Mouse (Mus musculus) spleen, adult 2 months (tissue): Measurements from ENCODE around the gene Nudt6. TPM values are rescaled to one million over a fixed set of nuclear protein-coding genes. Genes with fewer than 3 reads are reported as not detected.

Experiments
- DNase-seq, 2 experiments: peaks; one replicate each; pipeline versions ENCODE4 v3.0.0 to v3.0.0-alpha.2; 2012 to 2021; ENCODE audit warnings: low spot score in 2 of 2, low read depth in 1 of 2
- H3K27ac ChIP-seq: fragments of 200-500 bp; 2 replicates; pipeline ENCODE4 v1.5.1; 2012; ENCODE audit warnings: low read length, inconsistent platforms; ENCODE audit not compliant: insufficient read depth
- H3K27me3 ChIP-seq: fragments of 200-500 bp; 2 replicates; pipeline ENCODE4 v1.6.1; 2012; ENCODE audit warnings: mild to moderate bottlenecking, moderate library complexity, low read length, inconsistent platforms; ENCODE audit not compliant: control insufficient read depth, insufficient read depth
- H3K36me3 ChIP-seq: fragments of 200-500 bp; 2 replicates; pipeline ENCODE4 v1.6.1; 2012; ENCODE audit warnings: mild to moderate bottlenecking, low read length, inconsistent platforms; ENCODE audit not compliant: control insufficient read depth, insufficient read depth
- H3K4me1 ChIP-seq: fragments of 200-500 bp; 2 replicates; pipeline ENCODE4 v1.6.1; 2011; ENCODE audit warnings: inconsistent platforms; ENCODE audit not compliant: control insufficient read depth, insufficient read depth, insufficient read length
- H3K4me3 ChIP-seq: fragments of 200-500 bp; 2 replicates; pipeline ENCODE4 v1.5.1; 2011; ENCODE audit warnings: mild to moderate bottlenecking, inconsistent platforms; ENCODE audit not compliant: insufficient read depth, insufficient read length; ENCODE audit errors: extremely low read depth
- CTCF ChIP-seq: fragments of 200-500 bp; IDR thresholded peaks from 2 replicates; pipeline ENCODE4 v1.5.1; 2011; ENCODE audit warnings: mild to moderate bottlenecking, inconsistent platforms; ENCODE audit not compliant: insufficient read depth, insufficient read length, insufficient replicate concordance; ENCODE audit errors: extremely low read depth
- POLR2A ChIP-seq: fragments of 200-500 bp; IDR thresholded peaks from 2 replicates; pipeline ENCODE4 v1.6.1; 2011; ENCODE audit warnings: low read depth, low read length, inconsistent platforms
- WGBS: fragments of 180-500 bp; shearing (Covaris S2); methylation state at CpG from one replicate; pipeline ENCODE4 v1.1.7; 2018; 5-methylcytosine and 5-hydroxymethylcytosine counted together
- polyA plus RNA-seq: library from polyadenylated mRNA; depleted of rRNA; stranded (reverse); fragments of >200 nt; gene quantifications from 2 replicates; pipeline ENCODE4 v1.2.3, GENCODE M21; 2012

The Nudt6 gene
- polyA plus RNA-seq, 1 experiment: 11.6 TPM

GRCm38 (mm10) chr3:37387310-37387709, 32.7 kb downstream of the Nudt6 start:
- no peak overlapping the region for H3K4me3 ChIP-seq
- DNase-seq: no peak
- H3K36me3 ChIP-seq: no peaks in the 10 kb centered on the region
- H3K4me1 ChIP-seq: no peaks in the 10 kb centered on the region
- 82% methylated on average over 6 of the region's 6 CpGs for WGBS
- H3K27ac ChIP-seq: no peak overlapping the region
- TF ChIP-seq CTCF (no peak), POLR2A (no peak)
- no peaks in the 10 kb centered on the region for H3K27me3 ChIP-seq

- TF ChIP-seq CTCF (no peak), POLR2A (no peak)
- 92% methylated on average over 6 of the region's 6 CpGs for WGBS
- no peak for DNase-seq
These were observed 36.8 kb downstream of the Nudt6 start for GRCm38 (mm10) chr3:37383096-37383765.

GRCm38 (mm10) chr3:37381457-37381856, 38.6 kb downstream of the Nudt6 start:
- Histone ChIP-seq H3K4me1 (no peaks in the 10 kb centered on the region), H3K36me3 (no peaks in the 10 kb centered on the region), H3K4me3 (no peak overlapping the region), H3K27ac (no peak overlapping the region), H3K27me3 (no peaks in the 10 kb centered on the region)
- DNase-seq: no peak
- TF ChIP-seq POLR2A: no peak
- no peak for TF ChIP-seq CTCF
- 74% methylated on average over 6 of the region's 6 CpGs for WGBS

More at GRCm38 (mm10) chr3:37383096-37383765, 36.8 kb downstream of the Nudt6 start:
- Histone ChIP-seq H3K27ac (no peak overlapping the region), H3K4me3 (no peak overlapping the region), H3K36me3 (no peaks in the 10 kb centered on the region), H3K4me1 (no peaks in the 10 kb centered on the region), H3K27me3 (no peaks in the 10 kb centered on the region)

GRCm38 (mm10) chr3:37379930-37380881, 39.8 kb downstream of the Nudt6 start:
- no peak for DNase-seq
- TF ChIP-seq POLR2A: no peak
- TF ChIP-seq CTCF: no peak
- Histone ChIP-seq H3K4me1 (no peaks in the 10 kb centered on the region), H3K27ac (0 out of 2 replicates have a peak overlapping the region, but pooled peaks have one; percentile 28), H3K27me3 (no peaks in the 10 kb centered on the region), H3K36me3 (no peaks in the 10 kb centered on the region), H3K4me3 (no peak overlapping the region)
- WGBS: 83% methylated on average over 18 of the region's 18 CpGs

GRCm38 (mm10) chr3:37379201-37379600, 40.8 kb downstream of the Nudt6 start:
- WGBS: 82% methylated on average over 14 of the region's 14 CpGs
- no peak for DNase-seq
- TF ChIP-seq CTCF (no peak), POLR2A (no peak)

GRCm38 (mm10) chr3:37378412-37378811, 41.6 kb downstream of the Nudt6 start:
- no peak for TF ChIP-seq POLR2A
- Histone ChIP-seq H3K36me3 (no peaks in the 10 kb centered on the region), H3K27me3 (no peaks in the 10 kb centered on the region), H3K4me1 (no peaks in the 10 kb centered on the region), H3K27ac (no peak overlapping the region), H3K4me3 (no peak overlapping the region)
- DNase-seq: no peak
- WGBS: 84% methylated on average over 6 of the region's 6 CpGs

More at GRCm38 (mm10) chr3:37379201-37379600, 40.8 kb downstream of the Nudt6 start:
- no peak overlapping the region for H3K4me3 ChIP-seq
- no peaks in the 10 kb centered on the region for H3K27me3 ChIP-seq
- H3K27ac ChIP-seq: no peak overlapping the region
- H3K4me1 ChIP-seq: no peaks in the 10 kb centered on the region
- no peaks in the 10 kb centered on the region for H3K36me3 ChIP-seq
